Mouse (Mus musculus) neutrophil, adult 59 days (primary cell): ENCODE data around the gene Slc17a7. TPM values are rescaled to one million over a fixed set of nuclear protein-coding genes. Genes with fewer than 3 reads are reported as not detected.

ENCODE experiments used
- total RNA-seq, 2 experiments: library from RNA; stranded (reverse); gene quantifications; 1 replicate in 1 of 2; 2 replicates in 1 of 2; pipeline ENCODE4 v1.2.4; 2023

Slc17a7 gene
- not detected for total RNA-seq

GRCm38 (mm10) chr7:45163735-45164490 lies at the start of gene Slc17a7:
Gene Slc17a7 (plus strand): TSS chr7:45163949.

GRCm38 (mm10) chr7:45124224-45125143 lies 39.3 kb upstream of the Slc17a7 start, which contains the start of gene Rps11:
Gene Rps11 (minus strand): TSS chr7:45124439.

GRCm38 (mm10) chr7:45128624-45129246 lies 35.0 kb upstream of the Slc17a7 start, which contains the start of gene Rpl13a:
Gene Rpl13a (minus strand): TSS chr7:45128761.

GRCm38 (mm10) chr7:45135993-45136567 lies 27.7 kb upstream of the Slc17a7 start, which contains the start of the genes Gm45713 and Flt3l:
Gene Gm45713 (minus strand): TSS chr7:45136231.
Gene Flt3l (minus strand): TSS chr7:45136432.

GRCm38 (mm10) chr7:45154096-45154992 lies 9.4 kb upstream of the Slc17a7 start, which contains the start of the genes Pih1d1 and Aldh16a1:
Gene Pih1d1 (plus strand): TSS chr7:45154303.
Gene Aldh16a1 (minus strand): TSS chr7:45154584.

GRCm38 (mm10) chr7:45179469-45179868 lies 15.7 kb downstream of the Slc17a7 start, which contains the start of gene Gfy:
Gene Gfy (minus strand): TSS chr7:45179569.

GRCm38 (mm10) chr7:45180896-45181477 lies 17.2 kb downstream of the Slc17a7 start, which contains the start of gene Pth2:
Gene Pth2 (plus strand): TSS chr7:45180995.

GRCm38 (mm10) chr7:45204380-45205143 lies 40.8 kb downstream of the Slc17a7 start, which contains the start of gene Ccdc155:
Gene Ccdc155 (minus strand): TSS chr7:45204892.

GRCm38 (mm10) chr7:45211851-45212251 lies 48.1 kb downstream of the Slc17a7 start, which contains the start of gene Dkkl1:
Gene Dkkl1 (minus strand): TSS chr7:45212147.

GRCm38 (mm10) chr7:45215673-45216441 lies 52.1 kb downstream of the Slc17a7 start, which contains the start of gene Tead2:
Gene Tead2 (plus strand): TSS chr7:45215753.

Other genes with a start within 250 kb of the Slc17a7 start
- gene Ap2a1, start 234.5 kb upstream of the Slc17a7 start, total RNA-seq, result 10 to 100 TPM; 61.7 to 69.2 TPM
- not detected for gene Tsks, start 220.7 kb upstream of the Slc17a7 start, total RNA-seq
- under 1 TPM; 0.33 to 0.53 TPM for gene Cpt1c, start 189.1 kb upstream of the Slc17a7 start, total RNA-seq
- 10 to 100 TPM; 79.2 to 80.4 TPM for gene Prmt1, start 177.4 kb upstream of the Slc17a7 start, total RNA-seq
- 10 to 100 TPM; 55.8 to 60.1 TPM for gene Irf3, start 166.3 kb upstream of the Slc17a7 start, total RNA-seq
- gene Bcl2l12, start 165.2 kb upstream of the Slc17a7 start, total RNA-seq, result 10 to 100 TPM in 1 of 2 experiments, 1 to 10 TPM in 1; 9.3 to 14.3 TPM
- gene Scaf1, start 147.6 kb upstream of the Slc17a7 start, total RNA-seq, result 10 to 100 TPM; 57.7 to 58.5 TPM
- gene Rras, start 146.0 kb upstream of the Slc17a7 start, total RNA-seq, result 10 to 100 TPM; 13.6 to 16.8 TPM
- 10 to 100 TPM; 22.7 to 23.8 TPM for gene Prr12, start 111.1 kb upstream of the Slc17a7 start, total RNA-seq
- 10 to 100 TPM; 31.4 to 34.3 TPM for gene Nosip, start 101.5 kb upstream of the Slc17a7 start, total RNA-seq
- 10 to 100 TPM; 14.5 to 15.6 TPM for gene Prrg2, start 101.3 kb upstream of the Slc17a7 start, total RNA-seq
- 1 to 10 TPM in 1 of 2 experiments, under 1 TPM in 1; 0.79 to 2.8 TPM for gene Rcn3, start 71.7 kb upstream of the Slc17a7 start, total RNA-seq
- 10 to 100 TPM; 15.6 to 23.0 TPM for gene Fcgrt, start 60.1 kb upstream of the Slc17a7 start, total RNA-seq
- gene Rps11, start 39.5 kb upstream of the Slc17a7 start, total RNA-seq, result 1,000 to 10,000 TPM in 1 of 2 experiments, 100 to 1,000 TPM in 1; 885 to 1,040 TPM
- 1,000 to 10,000 TPM; 1,010 to 1,095 TPM for gene Rpl13a, start 35.2 kb upstream of the Slc17a7 start, total RNA-seq
- not detected for gene Gm45713, start 27.7 kb upstream of the Slc17a7 start, total RNA-seq
- gene Flt3l, start 27.5 kb upstream of the Slc17a7 start, total RNA-seq, result 10 to 100 TPM; 23.6 to 24.1 TPM
- gene Pih1d1, start 9.6 kb upstream of the Slc17a7 start, total RNA-seq, result 10 to 100 TPM; 40.2 to 48.4 TPM
- 100 to 1,000 TPM in 1 of 2 experiments, 10 to 100 TPM in 1; 79.9 to 118 TPM for gene Aldh16a1, start 9.4 kb upstream of the Slc17a7 start, total RNA-seq
- not detected for gene Gfy, start 15.6 kb downstream of the Slc17a7 start, total RNA-seq
- gene Pth2, start 17.0 kb downstream of the Slc17a7 start, total RNA-seq, result not detected
- under 1 TPM in 1 of 2 experiments, not detected in 1; 0.20 TPM for gene Ccdc155, start 40.9 kb downstream of the Slc17a7 start, total RNA-seq
- under 1 TPM; 0.58 to 0.95 TPM for gene Dkkl1, start 48.2 kb downstream of the Slc17a7 start, total RNA-seq
- gene Tead2, start 51.8 kb downstream of the Slc17a7 start, total RNA-seq, result not detected
- 100 to 1,000 TPM; 351 to 377 TPM for gene Cd37, start 75.2 kb downstream of the Slc17a7 start, total RNA-seq
- under 1 TPM; 0.31 to 0.78 TPM for gene Slc6a16, start 77.1 kb downstream of the Slc17a7 start, total RNA-seq
- under 1 TPM in 1 of 2 experiments, not detected in 1; 0.33 TPM for gene Slc6a21, start 113.6 kb downstream of the Slc17a7 start, total RNA-seq
- 1 to 10 TPM; 3.5 to 4.6 TPM for gene Trpm4, start 169.8 kb downstream of the Slc17a7 start, total RNA-seq
- not detected for gene Hrc, start 171.3 kb downstream of the Slc17a7 start, total RNA-seq
- not detected for gene Ppfia3, start 203.1 kb downstream of the Slc17a7 start, total RNA-seq
- gene Lin7b, start 206.6 kb downstream of the Slc17a7 start, total RNA-seq, result not detected
- 100 to 1,000 TPM; 286 to 302 TPM for gene Snrnp70, start 231.8 kb downstream of the Slc17a7 start, total RNA-seq
- not detected for gene Kcna7, start 241.7 kb downstream of the Slc17a7 start, total RNA-seq
- not detected for gene Ntf5, start 249.7 kb downstream of the Slc17a7 start, total RNA-seq